Mouse (Mus musculus) lung, postnatal 10 days (tissue): ENCODE measurements around the gene Rin3.
A peak's percentile ranks its signal among the peaks of the same experiment; 100 is the strongest.

ENCODE experiments used
- DNase-seq: peaks from one replicate; pipeline ENCODE4 v3.0.0; 2021

Gene Rin3

GRCm38 (mm10) chr12:102342147-102342546 is 59.3 kb downstream of the Rin3 start:
- no peak for DNase-seq

GRCm38 (mm10) chr12:102342602-102343001 is 59.8 kb downstream of the Rin3 start:
- DNase-seq, result no peak

- DNase-seq, result no peak
These were observed 62.4 kb downstream of the Rin3 start for GRCm38 (mm10) chr12:102345031-102345815.

GRCm38 (mm10) chr12:102346507-102346906 is 63.7 kb downstream of the Rin3 start:
- DNase-seq, result peak; percentile 74

- no peak for DNase-seq
These were observed 65.6 kb downstream of the Rin3 start for GRCm38 (mm10) chr12:102348447-102348846.

- DNase-seq, result no peak
These were observed 68.1 kb downstream of the Rin3 start for GRCm38 (mm10) chr12:102350997-102351396.

GRCm38 (mm10) chr12:102354126-102354984 is 71.5 kb downstream of the Rin3 start:
- DNase-seq, result no peak

GRCm38 (mm10) chr12:102355784-102356183 is 72.9 kb downstream of the Rin3 start:
- DNase-seq, result no peak

GRCm38 (mm10) chr12:102356781-102357180 is 73.9 kb downstream of the Rin3 start:
- DNase-seq, result no peak

GRCm38 (mm10) chr12:102359390-102359789 is 76.5 kb downstream of the Rin3 start:
- no peak for DNase-seq

- DNase-seq, result no peak
These were observed 78.6 kb downstream of the Rin3 start for GRCm38 (mm10) chr12:102361189-102362161.

- DNase-seq, result no peak
These were observed 82.2 kb downstream of the Rin3 start for GRCm38 (mm10) chr12:102365016-102365415.

- DNase-seq, result no peak
These were observed 83.4 kb downstream of the Rin3 start for GRCm38 (mm10) chr12:102366126-102366816.

- no peak for DNase-seq
These were observed 84.2 kb downstream of the Rin3 start for GRCm38 (mm10) chr12:102367075-102367474.

GRCm38 (mm10) chr12:102368066-102368465 is 85.2 kb downstream of the Rin3 start:
- DNase-seq, result peak; percentile 33

GRCm38 (mm10) chr12:102368556-102368955 is 85.7 kb downstream of the Rin3 start:
- DNase-seq, result no peak

- no peak for DNase-seq
These were observed 86.8 kb downstream of the Rin3 start for GRCm38 (mm10) chr12:102369488-102370235.

- no peak for DNase-seq
These were observed 88.2 kb downstream of the Rin3 start for GRCm38 (mm10) chr12:102370931-102371500.

- no peak for DNase-seq
These were observed 89.5 kb downstream of the Rin3 start for GRCm38 (mm10) chr12:102372322-102372721.

- no peak for DNase-seq
These were observed 99.3 kb downstream of the Rin3 start for GRCm38 (mm10) chr12:102382180-102382579.

GRCm38 (mm10) chr12:102383288-102383687 is 100.4 kb downstream of the Rin3 start:
- no peak for DNase-seq
